Mouse (Mus musculus): Measurements from ENCODE around the gene Nhlrc4. TPM values are rescaled to one million over a fixed set of nuclear protein-coding genes. Genes with fewer than 3 reads are reported as not detected.

The Nhlrc4 gene
- polyA plus RNA-seq, 1 experiment, result 0.46 TPM

GRCm38 (mm10) chr17:25895891-25896290 lies 48.9 kb downstream of the Nhlrc4 start:
- TF ChIP-seq MYOD1 (IDR thresholded peaks at IDR 0.05; ENCODE audit: control insufficient read depth, insufficient read length, low read depth) (no peak), USF1 (IDR thresholded peaks at IDR 0.05; ENCODE audit: low read depth) (no peak), MAX (IDR thresholded peaks at IDR 0.05) (no peak), CEBPB (IDR thresholded peaks at IDR 0.05; ENCODE audit: low read depth) (no peak), FOSL1 (IDR thresholded peaks at IDR 0.05; ENCODE audit: insufficient read depth, low read length, poor library complexity, severe bottlenecking) (no peak), MYOG (IDR thresholded peaks at IDR 0.05; ENCODE audit: control insufficient read depth, extremely low read depth, insufficient read length) (no peak), CTCF (IDR thresholded peaks at IDR 0.05; ENCODE audit: control insufficient read depth, insufficient read depth, insufficient read length) (no peak)
- no peak overlapping the region for H3K4me3 ChIP-seq (ENCODE audit: insufficient read depth, poor library complexity, severe bottlenecking)

GRCm38 (mm10) chr17:25895415-25895814 lies 49.3 kb downstream of the Nhlrc4 start:
- H3K36me3 ChIP-seq (ENCODE audit: control insufficient read depth, insufficient read depth), result peaks cover 2% of the 10 kb centered on the region
- no peaks in the 10 kb centered on the region for H3K79me3 ChIP-seq (ENCODE audit: low read depth)
- peaks cover 6% of the 10 kb centered on the region for H3K79me2 ChIP-seq (ENCODE audit: control insufficient read depth, insufficient read depth)
- H3K27me3 ChIP-seq (ENCODE audit: control insufficient read depth, insufficient read depth, insufficient read length), result no peaks in the 10 kb centered on the region
- no peak overlapping the region for H3ac ChIP-seq (ENCODE audit: control insufficient read depth, insufficient read length, low read depth)
- no peak for TF ChIP-seq MAX (IDR thresholded peaks at IDR 0.05)
- no peak for TF ChIP-seq FOSL1 (IDR thresholded peaks at IDR 0.05; ENCODE audit: insufficient read depth, low read length, poor library complexity, severe bottlenecking)
- no peak for TF ChIP-seq CEBPB (IDR thresholded peaks at IDR 0.05; ENCODE audit: low read depth)
- TF ChIP-seq MYOD1 (IDR thresholded peaks at IDR 0.05; ENCODE audit: control insufficient read depth, insufficient read length, low read depth), result no peak
- no peak for TF ChIP-seq CTCF (IDR thresholded peaks at IDR 0.05; ENCODE audit: control insufficient read depth, insufficient read depth, insufficient read length)
- no peak for TF ChIP-seq USF1 (IDR thresholded peaks at IDR 0.05; ENCODE audit: low read depth)
- TF ChIP-seq MYOG (IDR thresholded peaks at IDR 0.05; ENCODE audit: control insufficient read depth, extremely low read depth, insufficient read length), result no peak
- H3K4me3 ChIP-seq (ENCODE audit: insufficient read depth, poor library complexity, severe bottlenecking), result no peak overlapping the region

More at GRCm38 (mm10) chr17:25895891-25896290, 48.9 kb downstream of the Nhlrc4 start:
- H3K27me3 ChIP-seq (ENCODE audit: control insufficient read depth, insufficient read depth, insufficient read length), result no peaks in the 10 kb centered on the region
- H3K79me2 ChIP-seq (ENCODE audit: control insufficient read depth, insufficient read depth), result peaks cover 6% of the 10 kb centered on the region
- peaks cover 2% of the 10 kb centered on the region for H3K36me3 ChIP-seq (ENCODE audit: control insufficient read depth, insufficient read depth)
- peaks cover 3% of the 10 kb centered on the region for H3K79me3 ChIP-seq (ENCODE audit: low read depth)
- H3ac ChIP-seq (ENCODE audit: control insufficient read depth, insufficient read length, low read depth), result no peak overlapping the region

- no peaks in the 10 kb centered on the region for H3K36me3 ChIP-seq (ENCODE audit: control insufficient read depth, insufficient read depth)
- H3K79me3 ChIP-seq (ENCODE audit: low read depth), result no peaks in the 10 kb centered on the region
- peaks cover 6% of the 10 kb centered on the region for H3K79me2 ChIP-seq (ENCODE audit: control insufficient read depth, insufficient read depth)
- TF ChIP-seq MYOD1 (IDR thresholded peaks at IDR 0.05; ENCODE audit: control insufficient read depth, insufficient read length, low read depth) (peak; percentile 81), USF1 (IDR thresholded peaks at IDR 0.05; ENCODE audit: low read depth) (no peak), CTCF (IDR thresholded peaks at IDR 0.05; ENCODE audit: control insufficient read depth, insufficient read depth, insufficient read length) (peak; percentile 78), CEBPB (IDR thresholded peaks at IDR 0.05; ENCODE audit: low read depth) (no peak)
- H3ac ChIP-seq (ENCODE audit: control insufficient read depth, insufficient read length, low read depth), result no peak overlapping the region
- H3K27me3 ChIP-seq (ENCODE audit: control insufficient read depth, insufficient read depth, insufficient read length), result no peaks in the 10 kb centered on the region
- H3K4me3 ChIP-seq (ENCODE audit: insufficient read depth, poor library complexity, severe bottlenecking), result no peak overlapping the region
These were observed 50.7 kb downstream of the Nhlrc4 start for GRCm38 (mm10) chr17:25893975-25894617.

Other genes with a start within 250 kb of the Nhlrc4 start
- not detected for gene Gng13, start 227.8 kb downstream of the Nhlrc4 start, polyA plus RNA-seq (2012; fragmentation: generic; extraction: Trizol)
- 22.8 TPM for gene Chtf18, start 217.5 kb downstream of the Nhlrc4 start, polyA plus RNA-seq (2012; fragmentation: generic; extraction: Trizol)
- gene Rpusd1, start 217.3 kb downstream of the Nhlrc4 start, polyA plus RNA-seq (2012; fragmentation: generic; extraction: Trizol), result 20.7 TPM
- gene Mslnl, start 208.9 kb downstream of the Nhlrc4 start, polyA plus RNA-seq (2012; fragmentation: generic; extraction: Trizol), result not detected
- 6.1 TPM for gene Msln, start 190.6 kb downstream of the Nhlrc4 start, polyA plus RNA-seq (2012; fragmentation: generic; extraction: Trizol)
- 19.3 TPM for gene Narfl, start 171.2 kb downstream of the Nhlrc4 start, polyA plus RNA-seq (2012; fragmentation: generic; extraction: Trizol)
- gene Haghl, start 159.3 kb downstream of the Nhlrc4 start, polyA plus RNA-seq (2012; fragmentation: generic; extraction: Trizol), result 14.4 TPM
- 0.12 TPM for gene Ccdc78, start 158.4 kb downstream of the Nhlrc4 start, polyA plus RNA-seq (2012; fragmentation: generic; extraction: Trizol)
- gene Fam173a, start 152.1 kb downstream of the Nhlrc4 start, polyA plus RNA-seq (2012; fragmentation: generic; extraction: Trizol), result 46.0 TPM
- gene AC134908.4, start 149.3 kb downstream of the Nhlrc4 start, polyA plus RNA-seq (2012; fragmentation: generic; extraction: Trizol), result not detected
- 64.0 TPM for gene Metrn, start 147.8 kb downstream of the Nhlrc4 start, polyA plus RNA-seq (2012; fragmentation: generic; extraction: Trizol)
- 5.7 TPM for gene Fbxl16, start 135.9 kb downstream of the Nhlrc4 start, polyA plus RNA-seq (2012; fragmentation: generic; extraction: Trizol)
- 14.3 TPM for gene Wdr24, start 121.3 kb downstream of the Nhlrc4 start, polyA plus RNA-seq (2012; fragmentation: generic; extraction: Trizol)
- gene Jmjd8, start 116.1 kb downstream of the Nhlrc4 start, polyA plus RNA-seq (2012; fragmentation: generic; extraction: Trizol), result 10.8 TPM
- 246 TPM for gene Stub1, start 111.6 kb downstream of the Nhlrc4 start, polyA plus RNA-seq (2012; fragmentation: generic; extraction: Trizol)
- gene Rhbdl1, start 107.7 kb downstream of the Nhlrc4 start, polyA plus RNA-seq (2012; fragmentation: generic; extraction: Trizol), result 0.40 TPM
- gene Gm20683, start 103.2 kb downstream of the Nhlrc4 start, polyA plus RNA-seq (2012; fragmentation: generic; extraction: Trizol), result 0.89 TPM
- gene Rhot2, start 100.1 kb downstream of the Nhlrc4 start, polyA plus RNA-seq (2012; fragmentation: generic; extraction: Trizol), result 33.9 TPM
- 16.7 TPM for gene Wdr90, start 83.5 kb downstream of the Nhlrc4 start, polyA plus RNA-seq (2012; fragmentation: generic; extraction: Trizol)
- gene Mcrip2, start 76.2 kb downstream of the Nhlrc4 start, polyA plus RNA-seq (2012; fragmentation: generic; extraction: Trizol), result 36.3 TPM
- 25.0 TPM for gene Mettl26, start 69.9 kb downstream of the Nhlrc4 start, polyA plus RNA-seq (2012; fragmentation: generic; extraction: Trizol)
- 0.34 TPM for gene Wfikkn1, start 64.1 kb downstream of the Nhlrc4 start, polyA plus RNA-seq (2012; fragmentation: generic; extraction: Trizol)
- 14.4 TPM for gene Rab40c, start 25.2 kb downstream of the Nhlrc4 start, polyA plus RNA-seq (2012; fragmentation: generic; extraction: Trizol)
- gene Pigq, start within 50 bp of the Nhlrc4 start, polyA plus RNA-seq (2012; fragmentation: generic; extraction: Trizol), result 43.5 TPM
- gene A930017K11Rik, start 7.6 kb upstream of the Nhlrc4 start, polyA plus RNA-seq (2012; fragmentation: generic; extraction: Trizol), result 0.02 TPM
- gene Capn15, start 40.8 kb upstream of the Nhlrc4 start, polyA plus RNA-seq (2012; fragmentation: generic; extraction: Trizol), result 10.6 TPM
- gene Rab11fip3, start 124.6 kb upstream of the Nhlrc4 start, polyA plus RNA-seq (2012; fragmentation: generic; extraction: Trizol), result 15.2 TPM
- 3.9 TPM for gene Decr2, start 145.4 kb upstream of the Nhlrc4 start, polyA plus RNA-seq (2012; fragmentation: generic; extraction: Trizol)
- gene Nme4, start 150.6 kb upstream of the Nhlrc4 start, polyA plus RNA-seq (2012; fragmentation: generic; extraction: Trizol), result 34.0 TPM
- gene Tmem8, start 168.3 kb upstream of the Nhlrc4 start, polyA plus RNA-seq (2012; fragmentation: generic; extraction: Trizol), result 1.5 TPM
- gene Mrpl28, start 178.5 kb upstream of the Nhlrc4 start, polyA plus RNA-seq (2012; fragmentation: generic; extraction: Trizol), result 169 TPM
- gene Axin1, start 193.7 kb upstream of the Nhlrc4 start, polyA plus RNA-seq (2012; fragmentation: generic; extraction: Trizol), result 32.1 TPM